Mouse (Mus musculus) erythroid progenitor cell, adult 5-6 weeks (primary cell): ENCODE results near the gene Zfp677. TPM values are rescaled to one million over a fixed set of nuclear protein-coding genes. Genes with fewer than 3 reads are reported as not detected.
"Not testable (repeated sequence)": the region's sequence is repeated elsewhere in the genome, so short reads cannot be mapped to it uniquely, and the experiment has no call there.

Source experiments
- ATAC-seq: replicated peaks from 2 replicates; pipeline ENCODE4 v1.8.0; 2016; ENCODE audit warnings: moderate number of reproducible peaks, mild to moderate bottlenecking, moderate TSS enrichment, inconsistent platforms; ENCODE audit not compliant: poor library complexity, low FRiP score, severe bottlenecking
- total RNA-seq, 2 experiments: library from RNA; stranded (forward) in 1 of 2; stranded (reverse) in 1 of 2; fragments of 150-400 nt in 1 of 2; fragments of 186-747, 209-891 nt in 1 of 2; gene quantifications; 2 replicates each; pipeline versions ENCODE4 v1.2.3 to v1.2.4; 2015 to 2017; ENCODE audit warnings: low replicate concordance in 2 of 2

The Zfp677 gene
- 1.8 and 2.1 TPM in 2 replicates for total RNA-seq (2015; ENCODE audit: low replicate concordance)
- 2.4 TPM in 1 of 2 replicates, not detected in the other for total RNA-seq (2017; ENCODE audit: low replicate concordance)

GRCm38 (mm10) chr17:21383391-21384056 is at the start of gene Zfp677:
Zfp677 (plus strand) TSS chr17:21383748.
- ATAC-seq: peak; percentile 96

- not testable (repeated sequence) for ATAC-seq
Measured at GRCm38 (mm10) chr17:21368018-21368417, 15.5 kb upstream of the Zfp677 start.

- peak; percentile 54; the same call in 1 of the 2 replicates for ATAC-seq
Measured at GRCm38 (mm10) chr17:21369925-21370719, 13.4 kb upstream of the Zfp677 start.

- no peak for ATAC-seq
Measured at GRCm38 (mm10) chr17:21375311-21375710, 8.2 kb upstream of the Zfp677 start.

GRCm38 (mm10) chr17:21384057-21384411 is 486 bp downstream of the Zfp677 start:
- ATAC-seq: no peak

- ATAC-seq: peak; percentile 98
Measured at GRCm38 (mm10) chr17:21422664-21423599, 39.4 kb downstream of the Zfp677 start, which contains the start of gene Zfp54. Zfp54 (plus strand) TSS chr17:21423227.

- ATAC-seq: not testable (repeated sequence)
Measured at GRCm38 (mm10) chr17:21438806-21439400, 55.4 kb downstream of the Zfp677 start.

Other genes starting within 250 kb of the Zfp677 start
- not detected in 2 replicates for gene Vmn1r234, start 157.7 kb upstream of the Zfp677 start, total RNA-seq (2015; ENCODE audit: low replicate concordance)
- gene Vmn1r234, start 157.7 kb upstream of the Zfp677 start, total RNA-seq (2017; ENCODE audit: low replicate concordance): not detected in 2 replicates
- gene Vmn1r235, start 127.3 kb upstream of the Zfp677 start, total RNA-seq (2015; ENCODE audit: low replicate concordance): not detected in 2 replicates
- gene Vmn1r235, start 127.3 kb upstream of the Zfp677 start, total RNA-seq (2017; ENCODE audit: low replicate concordance): not detected in 2 replicates
- gene Vmn1r236, start 100.8 kb upstream of the Zfp677 start, total RNA-seq (2015; ENCODE audit: low replicate concordance): not detected in 2 replicates
- not detected in 2 replicates for gene Vmn1r236, start 100.8 kb upstream of the Zfp677 start, total RNA-seq (2017; ENCODE audit: low replicate concordance)
- not detected in 2 replicates for gene Vmn1r237, start 71.9 kb upstream of the Zfp677 start, total RNA-seq (2015; ENCODE audit: low replicate concordance)
- not detected in 2 replicates for gene Vmn1r237, start 71.9 kb upstream of the Zfp677 start, total RNA-seq (2017; ENCODE audit: low replicate concordance)
- gene Zfp54, start 39.5 kb downstream of the Zfp677 start, total RNA-seq (2015; ENCODE audit: low replicate concordance): 1.1 and 1.3 TPM in 2 replicates
- 8.5 TPM in 1 of 2 replicates, not detected in the other for gene Zfp54, start 39.5 kb downstream of the Zfp677 start, total RNA-seq (2017; ENCODE audit: low replicate concordance)
- 3.4 and 10.1 TPM in 2 replicates for gene Zfp51, start 66.6 kb downstream of the Zfp677 start, total RNA-seq (2015; ENCODE audit: low replicate concordance)
- 6.5 and 11.9 TPM in 2 replicates for gene Zfp51, start 66.6 kb downstream of the Zfp677 start, total RNA-seq (2017; ENCODE audit: low replicate concordance)
- 2.1 and 11.5 TPM in 2 replicates for gene Zfp53, start 105.2 kb downstream of the Zfp677 start, total RNA-seq (2015; ENCODE audit: low replicate concordance)
- 3.3 and 9.1 TPM in 2 replicates for gene Zfp53, start 105.2 kb downstream of the Zfp677 start, total RNA-seq (2017; ENCODE audit: low replicate concordance)
- gene Zfp52, start 151.8 kb downstream of the Zfp677 start, total RNA-seq (2015; ENCODE audit: low replicate concordance): 5.0 and 6.3 TPM in 2 replicates
- 3.2 and 4.1 TPM in 2 replicates for gene Zfp52, start 151.8 kb downstream of the Zfp677 start, total RNA-seq (2017; ENCODE audit: low replicate concordance)
- gene Zfp948, start 183.3 kb downstream of the Zfp677 start, total RNA-seq (2015; ENCODE audit: low replicate concordance): 4.6 and 4.7 TPM in 2 replicates
- gene Zfp948, start 183.3 kb downstream of the Zfp677 start, total RNA-seq (2017; ENCODE audit: low replicate concordance): 2.4 and 2.7 TPM in 2 replicates